Mouse (Mus musculus) heart, embryonic 13.5 days (tissue): ENCODE measurements at regions not wholly inside any gene's neighbourhood (a gene's known extent, or its start where the extent isn't known, plus 50 kb on each side); places are given as distances from the start of the nearest gene placed in this dataset.

Experiments
- ATAC-seq: fragments of 200-750 bp; cut with Nextera tagmentation; 2 replicates; pipeline ENCODE4 v1.8.0; 2017; ENCODE audit warnings: moderate TSS enrichment; ENCODE audit not compliant: insufficient number of reproducible peaks, low FRiP score, low TSS enrichment; ENCODE audit errors: extremely low read depth
- H3K27ac ChIP-seq: fragments of 300-500 bp; sonication (generic); replicated peaks from 2 replicates; pipeline ENCODE4 v1.5.1; 2015; ENCODE audit warnings: moderate library complexity, mild to moderate bottlenecking, inconsistent platforms
- H3K27me3 ChIP-seq: fragments of 300-500 bp; sonication (generic); replicated peaks from 2 replicates; pipeline ENCODE4 v1.6.1; 2015; ENCODE audit warnings: mild to moderate bottlenecking, inconsistent platforms
- H3K36me3 ChIP-seq: fragments of 300-500 bp; sonication (generic); 2 replicates; pipeline ENCODE4 v1.6.1; 2015; ENCODE audit warnings: mild to moderate bottlenecking, inconsistent platforms
- H3K4me1 ChIP-seq: fragments of 300-500 bp; sonication (generic); 2 replicates; pipeline ENCODE4 v1.6.1; 2015; ENCODE audit warnings: inconsistent platforms
- H3K4me2 ChIP-seq: fragments of 300-500 bp; sonication (generic); 2 replicates; pipeline ENCODE4 v1.6.1; 2015; ENCODE audit warnings: inconsistent platforms, mild to moderate bottlenecking, moderate library complexity
- H3K4me3 ChIP-seq: fragments of 300-500 bp; sonication (generic); 2 replicates; pipeline ENCODE4 v1.5.1; 2015; ENCODE audit warnings: moderate library complexity, mild to moderate bottlenecking, inconsistent platforms
- H3K9ac ChIP-seq: fragments of 300-500 bp; sonication (generic); 2 replicates; pipeline ENCODE4 v1.6.1; 2015; ENCODE audit warnings: inconsistent platforms, mild to moderate bottlenecking, moderate library complexity
- H3K9me3 ChIP-seq: fragments of 300-500 bp; sonication (generic); 2 replicates; pipeline ENCODE4 v1.6.1; 2016; ENCODE audit warnings: inconsistent platforms
- WGBS: fragments of 180-500 bp; shearing (Covaris S2); methylation state at CpG from one replicate; pipeline ENCODE4 v1.1.7; 2015; ENCODE audit warnings: mixed read lengths; 5-methylcytosine and 5-hydroxymethylcytosine counted together

GRCm38 (mm10) chr2:149737837-149738236 lies 91.2 kb upstream of the Syndig1 start:
- Histone ChIP-seq H3K4me2 (no peak overlapping the region), H3K9me3 (no peaks in the 10 kb centered on the region), H3K9ac (no peak overlapping the region), H3K27me3 (no peaks in the 10 kb centered on the region), H3K4me3 (no peak overlapping the region), H3K4me1 (no peaks in the 10 kb centered on the region), H3K27ac (no peak overlapping the region), H3K36me3 (no peaks in the 10 kb centered on the region)
- WGBS, result 54% methylated on average over 2 of the region's 2 CpGs
- no peak for ATAC-seq

- H3K27me3 ChIP-seq, result no peaks in the 10 kb centered on the region
These were observed 89.1 kb upstream of the Syndig1 start for GRCm38 (mm10) chr2:149739886-149740285.

GRCm38 (mm10) chr2:149742661-149743060 lies 86.3 kb upstream of the Syndig1 start:
- 72% methylated on average over 2 of the region's 2 CpGs for WGBS
- no peak overlapping the region for H3K9ac ChIP-seq

More at GRCm38 (mm10) chr2:149739886-149740285, 89.1 kb upstream of the Syndig1 start:
- Histone ChIP-seq H3K4me2 (no peak overlapping the region), H3K36me3 (no peaks in the 10 kb centered on the region), H3K9me3 (no peaks in the 10 kb centered on the region), H3K4me1 (no peaks in the 10 kb centered on the region), H3K4me3 (no peak overlapping the region), H3K27ac (no peak overlapping the region), H3K9ac (no peak overlapping the region)
- ATAC-seq, result no peak
- WGBS, result 71% methylated on average over 2 of the region's 2 CpGs

GRCm38 (mm10) chr2:149748240-149748822 lies 80.7 kb upstream of the Syndig1 start:
- no peak for ATAC-seq
- WGBS, result 74% methylated on average over 9 of the region's 9 CpGs
- no peak overlapping the region for H3K27ac ChIP-seq
- H3K27me3 ChIP-seq, result no peaks in the 10 kb centered on the region
- H3K9ac ChIP-seq, result no peak overlapping the region
- no peaks in the 10 kb centered on the region for H3K4me1 ChIP-seq
- no peaks in the 10 kb centered on the region for H3K36me3 ChIP-seq
- no peaks in the 10 kb centered on the region for H3K9me3 ChIP-seq
- H3K4me3 ChIP-seq, result no peak overlapping the region
- no peak overlapping the region for H3K4me2 ChIP-seq

More at GRCm38 (mm10) chr2:149742661-149743060, 86.3 kb upstream of the Syndig1 start:
- no peaks in the 10 kb centered on the region for H3K36me3 ChIP-seq
- no peak overlapping the region for H3K27ac ChIP-seq
- no peak for ATAC-seq
- H3K27me3 ChIP-seq, result no peaks in the 10 kb centered on the region
- no peaks in the 10 kb centered on the region for H3K9me3 ChIP-seq
- no peak overlapping the region for H3K4me3 ChIP-seq
- no peak overlapping the region for H3K4me2 ChIP-seq
- no peaks in the 10 kb centered on the region for H3K4me1 ChIP-seq

- Histone ChIP-seq H3K4me3 (no peak overlapping the region), H3K4me1 (no peaks in the 10 kb centered on the region), H3K27me3 (no peaks in the 10 kb centered on the region), H3K36me3 (no peaks in the 10 kb centered on the region), H3K4me2 (no peak overlapping the region), H3K9me3 (no peaks in the 10 kb centered on the region), H3K27ac (no peak overlapping the region), H3K9ac (no peak overlapping the region)
- ATAC-seq, result no peak
- WGBS, result 72% methylated on average over 4 of the region's 4 CpGs
These were observed 69.9 kb upstream of the Syndig1 start for GRCm38 (mm10) chr2:149759151-149759550.

GRCm38 (mm10) chr2:149763864-149764263 lies 65.1 kb upstream of the Syndig1 start:
- Histone ChIP-seq H3K4me1 (no peaks in the 10 kb centered on the region), H3K27me3 (no peaks in the 10 kb centered on the region), H3K27ac (no peak overlapping the region), H3K4me3 (no peak overlapping the region), H3K9ac (no peak overlapping the region), H3K36me3 (no peaks in the 10 kb centered on the region), H3K4me2 (no peak overlapping the region), H3K9me3 (0 out of 2 replicates have a peak, but pooled peaks cover 3% of the 10 kb centered on the region)
- 75% methylated on average over 1 of the region's 1 CpGs for WGBS
- no peak for ATAC-seq

- no peak overlapping the region for H3K9ac ChIP-seq
- H3K4me2 ChIP-seq, result no peak overlapping the region
- H3K9me3 ChIP-seq, result 0 out of 2 replicates have a peak, but pooled peaks cover 3% of the 10 kb centered on the region
- no peaks in the 10 kb centered on the region for H3K27me3 ChIP-seq
- no peak overlapping the region for H3K4me3 ChIP-seq
- H3K27ac ChIP-seq, result no peak overlapping the region
- no peak for ATAC-seq
- no peaks in the 10 kb centered on the region for H3K36me3 ChIP-seq
- 56% methylated on average over 1 of the region's 1 CpGs for WGBS
- no peaks in the 10 kb centered on the region for H3K4me1 ChIP-seq
These were observed 61.0 kb upstream of the Syndig1 start for GRCm38 (mm10) chr2:149768027-149768426.

- H3K9me3 ChIP-seq, result 0 out of 2 replicates have a peak, but pooled peaks cover 3% of the 10 kb centered on the region
- H3K36me3 ChIP-seq, result no peaks in the 10 kb centered on the region
- no peak overlapping the region for H3K4me3 ChIP-seq
- no peak overlapping the region for H3K27ac ChIP-seq
- WGBS, result 66% methylated on average over 2 of the region's 2 CpGs
- ATAC-seq, result no peak
- H3K27me3 ChIP-seq, result no peaks in the 10 kb centered on the region
- no peak overlapping the region for H3K9ac ChIP-seq
- no peaks in the 10 kb centered on the region for H3K4me1 ChIP-seq
- H3K4me2 ChIP-seq, result no peak overlapping the region
These were observed 60.5 kb upstream of the Syndig1 start for GRCm38 (mm10) chr2:149768551-149768950.

GRCm38 (mm10) chr2:149777316-149777715 lies 51.7 kb upstream of the Syndig1 start:
- H3K27me3 ChIP-seq, result no peaks in the 10 kb centered on the region
- H3K36me3 ChIP-seq, result no peaks in the 10 kb centered on the region
- no peaks in the 10 kb centered on the region for H3K4me1 ChIP-seq
- ATAC-seq, result no peak
- H3K9me3 ChIP-seq, result no peaks in the 10 kb centered on the region
- no peak overlapping the region for H3K27ac ChIP-seq
- 81% methylated on average over 3 of the region's 3 CpGs for WGBS
- H3K4me2 ChIP-seq, result no peak overlapping the region
- H3K9ac ChIP-seq, result no peak overlapping the region
- no peak overlapping the region for H3K4me3 ChIP-seq
